Mouse (Mus musculus): ENCODE data around the gene Tmem178b. TPM values are rescaled to one million over a fixed set of nuclear protein-coding genes. Genes with fewer than 3 reads are reported as not detected.

Tmem178b gene
- polyA plus RNA-seq, 1 experiment from 2014 or later: not detected

GRCm38 (mm10) chr6:40098498-40098897 is 225.4 kb downstream of the Tmem178b start:
- H3K4me3 ChIP-seq (ENCODE audit: low read depth, low read length): no peak overlapping the region
- H3K9me3 ChIP-seq (ENCODE audit: low read length): no peaks in the 10 kb centered on the region
- no peak overlapping the region for H3K9ac ChIP-seq (replicated peaks)
- H3K4me1 ChIP-seq (ENCODE audit: insufficient read depth): no peaks in the 10 kb centered on the region
- ATAC-seq (no peak), DNase-seq (no peak)
- 70% methylated on average over 2 of the region's 2 CpGs for WGBS (ENCODE audit: insufficient replicate concordance)
- H3K27ac ChIP-seq (ENCODE audit: low read depth): no peak overlapping the region
- H3K27me3 ChIP-seq (ENCODE audit: insufficient read depth, low read length): no peaks in the 10 kb centered on the region
- H3K4me2 ChIP-seq (ENCODE audit: low read depth, low read length): no peak overlapping the region
- TF ChIP-seq CTCF (IDR thresholded peaks at IDR 0.05; ENCODE audit: low read depth): no peak
- no peak for TF ChIP-seq EP300 (IDR thresholded peaks at IDR 0.05; ENCODE audit: low read depth)
- no peaks in the 10 kb centered on the region for H3K36me3 ChIP-seq (replicated peaks; ENCODE audit: insufficient read depth, low read length)

- 70% methylated on average over 4 of the region's 4 CpGs for WGBS (ENCODE audit: insufficient replicate concordance)
- TF ChIP-seq CTCF (IDR thresholded peaks at IDR 0.05; ENCODE audit: low read depth) (no peak), EP300 (IDR thresholded peaks at IDR 0.05; ENCODE audit: low read depth) (no peak)
- no peak overlapping the region for H3K9ac ChIP-seq (replicated peaks)
- DNase-seq (no peak), ATAC-seq (no peak)
- no peak overlapping the region for H3K4me3 ChIP-seq (ENCODE audit: low read depth, low read length)
- no peaks in the 10 kb centered on the region for H3K36me3 ChIP-seq (replicated peaks; ENCODE audit: insufficient read depth, low read length)
- no peaks in the 10 kb centered on the region for H3K9me3 ChIP-seq (ENCODE audit: low read length)
- H3K4me2 ChIP-seq (ENCODE audit: low read depth, low read length): no peak overlapping the region
- H3K27me3 ChIP-seq (ENCODE audit: insufficient read depth, low read length): no peaks in the 10 kb centered on the region
- no peak overlapping the region for H3K27ac ChIP-seq (ENCODE audit: low read depth)
- H3K4me1 ChIP-seq (ENCODE audit: insufficient read depth): no peaks in the 10 kb centered on the region
Observed at GRCm38 (mm10) chr6:40101785-40102184, 228.7 kb downstream of the Tmem178b start.

- H3K4me3 ChIP-seq (ENCODE audit: low read depth, low read length): no peak overlapping the region
- H3K27ac ChIP-seq (ENCODE audit: low read depth): no peak overlapping the region
- no peaks in the 10 kb centered on the region for H3K27me3 ChIP-seq (ENCODE audit: insufficient read depth, low read length)
- no peaks in the 10 kb centered on the region for H3K36me3 ChIP-seq (replicated peaks; ENCODE audit: insufficient read depth, low read length)
- no peak for DNase-seq
- 69% methylated on average over 4 of the region's 4 CpGs for WGBS (ENCODE audit: insufficient replicate concordance)
- no peak for ATAC-seq
- no peaks in the 10 kb centered on the region for H3K9me3 ChIP-seq (ENCODE audit: low read length)
- no peak overlapping the region for H3K9ac ChIP-seq (replicated peaks)
- no peak overlapping the region for H3K4me2 ChIP-seq (ENCODE audit: low read depth, low read length)
- H3K4me1 ChIP-seq (ENCODE audit: insufficient read depth): no peaks in the 10 kb centered on the region
- TF ChIP-seq EP300 (IDR thresholded peaks at IDR 0.05; ENCODE audit: low read depth) (no peak), CTCF (IDR thresholded peaks at IDR 0.05; ENCODE audit: low read depth) (no peak)
Observed at GRCm38 (mm10) chr6:40102863-40103262, 229.8 kb downstream of the Tmem178b start.

GRCm38 (mm10) chr6:40110029-40110428 is 237.0 kb downstream of the Tmem178b start:
- no peak for TF ChIP-seq EP300 (IDR thresholded peaks at IDR 0.05; ENCODE audit: low read depth)
- no peak for TF ChIP-seq CTCF (IDR thresholded peaks at IDR 0.05; ENCODE audit: low read depth)
- ATAC-seq (no peak), DNase-seq (no peak)
- WGBS (ENCODE audit: insufficient replicate concordance): 44% methylated on average over 5 of the region's 5 CpGs
- no peak overlapping the region for H3K9ac ChIP-seq (replicated peaks)
- no peaks in the 10 kb centered on the region for H3K4me1 ChIP-seq (ENCODE audit: insufficient read depth)
- no peaks in the 10 kb centered on the region for H3K36me3 ChIP-seq (replicated peaks; ENCODE audit: insufficient read depth, low read length)
- H3K9me3 ChIP-seq (ENCODE audit: low read length): no peaks in the 10 kb centered on the region
- no peak overlapping the region for H3K27ac ChIP-seq (ENCODE audit: low read depth)
- no peaks in the 10 kb centered on the region for H3K27me3 ChIP-seq (ENCODE audit: insufficient read depth, low read length)
- no peak overlapping the region for H3K4me2 ChIP-seq (ENCODE audit: low read depth, low read length)
- H3K4me3 ChIP-seq (ENCODE audit: low read depth, low read length): no peak overlapping the region

- no peak overlapping the region for H3K4me2 ChIP-seq (ENCODE audit: low read depth, low read length)
- no peak overlapping the region for H3K4me3 ChIP-seq (ENCODE audit: low read depth, low read length)
- DNase-seq: no peak
- no peak for TF ChIP-seq CTCF (IDR thresholded peaks at IDR 0.05; ENCODE audit: low read depth)
- no peak for TF ChIP-seq EP300 (IDR thresholded peaks at IDR 0.05; ENCODE audit: low read depth)
- H3K27ac ChIP-seq (ENCODE audit: low read depth): no peak overlapping the region
- H3K36me3 ChIP-seq (replicated peaks; ENCODE audit: insufficient read depth, low read length): no peaks in the 10 kb centered on the region
- H3K9me3 ChIP-seq (ENCODE audit: low read length): no peaks in the 10 kb centered on the region
- no peaks in the 10 kb centered on the region for H3K27me3 ChIP-seq (ENCODE audit: insufficient read depth, low read length)
- 67% methylated on average over 2 of the region's 2 CpGs for WGBS (ENCODE audit: insufficient replicate concordance)
- ATAC-seq: no peak
- no peaks in the 10 kb centered on the region for H3K4me1 ChIP-seq (ENCODE audit: insufficient read depth)
- H3K9ac ChIP-seq (replicated peaks): no peak overlapping the region
Observed at GRCm38 (mm10) chr6:40110729-40111128, 237.7 kb downstream of the Tmem178b start.

DNA sequence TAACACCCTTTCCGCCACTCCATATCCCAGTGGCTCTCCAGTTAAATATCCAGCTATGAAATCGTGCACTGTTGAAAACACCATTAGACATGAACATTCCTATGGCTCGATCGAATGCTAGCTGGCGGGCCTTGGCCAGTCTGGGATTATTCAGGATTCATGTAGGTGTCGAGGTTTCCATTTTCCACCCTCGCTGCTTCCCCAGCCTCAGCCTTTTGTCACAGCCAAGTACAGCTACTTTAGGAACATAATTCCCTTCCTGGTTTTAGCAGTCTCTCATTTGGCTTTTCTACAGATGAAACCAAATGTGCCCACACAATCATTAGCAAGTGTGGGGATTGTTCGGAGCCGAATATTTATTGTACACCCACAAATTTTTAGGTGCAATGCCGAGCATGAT is 239.4 kb downstream of the Tmem178b start:
- DNase-seq (no peak), ATAC-seq (no peak)
- Histone ChIP-seq H3K9me3 (ENCODE audit: low read length) (no peaks in the 10 kb centered on the region), H3K9ac (replicated peaks) (no peak overlapping the region), H3K4me1 (ENCODE audit: insufficient read depth) (no peaks in the 10 kb centered on the region), H3K36me3 (replicated peaks; ENCODE audit: insufficient read depth, low read length) (no peaks in the 10 kb centered on the region), H3K4me3 (ENCODE audit: low read depth, low read length) (no peak overlapping the region), H3K4me2 (ENCODE audit: low read depth, low read length) (no peak overlapping the region), H3K27me3 (ENCODE audit: insufficient read depth, low read length) (no peaks in the 10 kb centered on the region), H3K27ac (ENCODE audit: low read depth) (no peak overlapping the region)
- TF ChIP-seq EP300 (IDR thresholded peaks at IDR 0.05; ENCODE audit: low read depth) (no peak), CTCF (IDR thresholded peaks at IDR 0.05; ENCODE audit: low read depth) (no peak)
- WGBS (ENCODE audit: insufficient replicate concordance): 78% methylated on average over 10 of the region's 10 CpGs

DNA sequence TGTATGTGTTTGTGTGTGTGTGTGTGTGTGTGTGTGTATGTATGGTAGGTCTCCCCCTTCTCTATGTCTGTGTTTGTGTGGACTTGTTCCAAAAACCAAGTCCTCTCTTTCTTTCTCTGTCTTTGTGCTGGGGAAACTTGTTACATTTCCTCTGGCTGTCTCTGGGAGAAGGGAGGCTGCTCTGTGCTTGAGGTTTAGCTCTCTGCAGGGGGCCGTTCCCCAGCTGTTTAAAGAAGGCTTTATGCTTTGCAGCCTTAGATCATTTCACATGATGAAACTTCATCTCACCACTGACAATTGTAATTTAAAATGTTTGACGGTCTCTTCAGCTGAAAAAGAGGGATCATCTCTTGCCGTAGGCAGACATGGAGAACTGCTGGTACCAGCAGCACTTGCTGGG is 243.2 kb downstream of the Tmem178b start:
- Histone ChIP-seq H3K9me3 (ENCODE audit: low read length) (no peaks in the 10 kb centered on the region), H3K27ac (ENCODE audit: low read depth) (no peak overlapping the region), H3K9ac (replicated peaks) (no peak overlapping the region), H3K27me3 (ENCODE audit: insufficient read depth, low read length) (no peaks in the 10 kb centered on the region), H3K4me2 (ENCODE audit: low read depth, low read length) (no peak overlapping the region), H3K36me3 (replicated peaks; ENCODE audit: insufficient read depth, low read length) (no peaks in the 10 kb centered on the region), H3K4me3 (ENCODE audit: low read depth, low read length) (no peak overlapping the region), H3K4me1 (ENCODE audit: insufficient read depth) (no peaks in the 10 kb centered on the region)
- TF ChIP-seq CTCF (IDR thresholded peaks at IDR 0.05; ENCODE audit: low read depth) (no peak), EP300 (IDR thresholded peaks at IDR 0.05; ENCODE audit: low read depth) (no peak)
- no peak for DNase-seq
- WGBS (ENCODE audit: insufficient replicate concordance): 79% methylated on average over 3 of the region's 3 CpGs
- no peak for ATAC-seq
